Mouse (Mus musculus) midbrain, embryonic 10.5 days (tissue): ENCODE results near the gene Ntn1. TPM values are rescaled to one million over a fixed set of nuclear protein-coding genes. Genes with fewer than 3 reads are reported as not detected.

ENCODE experiments used
- DNase-seq: peaks from one replicate; pipeline ENCODE4 v3.0.0-alpha.2; 2017; ENCODE audit warnings: low spot score
- H3K27ac ChIP-seq: fragments of 300-500 bp; sonication (generic); replicated peaks from 2 replicates; pipeline ENCODE4 v1.5.1; 2016; ENCODE audit warnings: mild to moderate bottlenecking
- H3K27me3 ChIP-seq: fragments of 300-500 bp; sonication (generic); 2 replicates; pipeline ENCODE4 v1.6.1; 2016; ENCODE audit warnings: low read depth, mild to moderate bottlenecking; ENCODE audit not compliant: poor library complexity, severe bottlenecking
- H3K36me3 ChIP-seq: fragments of 300-500 bp; sonication (generic); 2 replicates; pipeline ENCODE4 v1.6.1; 2016; ENCODE audit warnings: mild to moderate bottlenecking, moderate library complexity
- H3K4me1 ChIP-seq: fragments of 300-500 bp; sonication (generic); 2 replicates; pipeline ENCODE4 v1.6.1; 2016
- H3K4me3 ChIP-seq: fragments of 300-500 bp; sonication (generic); 2 replicates; pipeline ENCODE4 v1.5.1; 2016; ENCODE audit warnings: mild to moderate bottlenecking, moderate library complexity
- H3K9me3 ChIP-seq: fragments of 300-500 bp; sonication (generic); replicated peaks from 2 replicates; pipeline ENCODE4 v1.6.1; 2016; ENCODE audit warnings: mild to moderate bottlenecking
- WGBS: fragments of 180-500 bp; shearing (Covaris S2); methylation state at CpG from one replicate; pipeline ENCODE4 v1.1.7; 2016; 5-methylcytosine and 5-hydroxymethylcytosine counted together
- polyA plus RNA-seq: library from polyadenylated mRNA; unstranded; fragments of >200 nt; fragmentation: Nextera tagmentation; extraction: Ambion mirVana; gene quantifications from 2 replicates; pipeline ENCODE4 v1.2.1, GENCODE M21; 2016

Ntn1 gene
- polyA plus RNA-seq, 1 experiment from 2014 or later, result 25.6 TPM

DNA sequence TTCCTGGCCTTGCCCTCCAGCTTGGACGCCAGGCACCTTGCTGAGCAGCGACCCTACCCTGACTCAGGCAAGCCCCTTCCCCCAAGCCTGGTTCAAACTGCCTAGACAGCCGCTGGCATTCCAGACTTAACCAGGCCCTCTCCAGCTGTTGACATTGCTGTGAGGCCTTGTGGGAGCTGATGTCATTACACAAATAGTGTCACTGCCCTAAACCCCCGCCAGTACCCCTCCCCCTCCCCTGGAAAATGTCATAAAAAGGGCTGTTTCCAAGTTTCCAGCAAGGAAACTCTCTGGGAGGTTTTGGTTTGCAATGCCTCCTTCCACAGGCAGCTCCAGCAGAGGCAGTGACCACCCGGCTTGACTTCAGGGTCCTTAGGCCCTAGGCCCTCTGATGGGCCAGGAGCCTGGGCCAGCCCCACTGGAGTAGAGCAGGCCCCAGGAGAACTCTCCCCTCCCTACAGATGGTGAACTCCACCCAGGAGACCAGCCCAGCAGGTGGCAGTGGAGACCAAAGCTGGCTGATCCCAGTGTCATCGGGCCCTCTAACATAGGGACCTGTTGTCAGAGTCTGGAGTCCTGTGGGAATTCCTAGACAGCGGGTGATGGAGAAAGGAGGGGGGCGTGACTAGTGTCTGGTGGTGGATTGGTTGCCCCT lies 188.6 kb downstream of the Ntn1 start:
- Histone ChIP-seq H3K36me3 (peaks cover 61% of the 10 kb centered on the region), H3K9me3 (no peaks in the 10 kb centered on the region), H3K4me1 (peaks cover 70% of the 10 kb centered on the region), H3K27ac (peak overlapping the region; percentile 89), H3K4me3 (no peak overlapping the region), H3K27me3 (0 out of 2 replicates have a peak, but pooled peaks cover 14% of the 10 kb centered on the region)
- WGBS, result 64% methylated on average over 8 of the region's 8 CpGs
- peak; percentile 48 for DNase-seq

DNA sequence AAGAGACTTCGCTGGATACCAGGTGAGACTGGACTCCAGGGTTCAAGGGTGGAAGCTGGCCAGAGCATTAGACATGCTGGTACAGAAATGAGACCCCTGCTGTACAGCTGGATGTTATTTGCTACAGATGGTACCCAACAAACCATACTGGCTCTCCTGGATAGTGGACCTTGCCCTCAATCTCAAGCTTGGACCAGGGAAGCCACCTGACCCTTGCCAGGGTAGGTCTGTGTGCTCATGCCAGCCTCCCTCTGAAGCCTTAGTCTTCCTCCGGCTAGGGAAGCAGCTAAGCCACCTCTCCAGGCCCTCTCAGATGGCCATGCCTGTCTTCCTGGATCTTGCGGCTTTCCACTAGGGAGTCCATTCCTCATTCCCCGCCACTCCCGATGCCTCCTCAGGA lies 189.9 kb downstream of the Ntn1 start:
- 94% methylated on average over 5 of the region's 5 CpGs for WGBS
- H3K27ac ChIP-seq, result peak overlapping the region; percentile 89
- no peak overlapping the region for H3K4me3 ChIP-seq
- H3K27me3 ChIP-seq, result 0 out of 2 replicates have a peak, but pooled peaks cover 11% of the 10 kb centered on the region
- peaks cover 70% of the 10 kb centered on the region for H3K36me3 ChIP-seq
- H3K9me3 ChIP-seq, result no peaks in the 10 kb centered on the region
- H3K4me1 ChIP-seq, result peaks cover 60% of the 10 kb centered on the region
- no peak for DNase-seq

DNA sequence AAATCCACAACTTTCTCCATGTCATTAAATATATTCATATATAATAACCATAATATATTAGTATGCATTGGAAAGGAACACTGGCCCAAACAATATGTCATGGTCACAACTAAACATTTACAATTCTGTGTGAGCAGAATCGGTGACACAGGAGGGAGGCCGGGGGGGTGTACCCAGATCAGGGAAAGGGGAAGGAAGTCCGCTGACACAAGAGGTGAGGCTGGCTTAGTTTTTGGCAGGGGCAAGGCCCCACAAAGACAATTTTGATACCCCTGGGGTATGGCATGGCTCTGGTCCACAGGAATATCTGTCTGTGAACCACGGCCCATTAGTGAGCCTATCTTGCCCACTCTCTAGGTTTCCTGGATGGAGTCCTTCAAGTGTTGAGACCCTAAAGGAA lies 191.1 kb downstream of the Ntn1 start:
- WGBS, result 96% methylated on average over 4 of the region's 4 CpGs
- H3K4me3 ChIP-seq, result no peak overlapping the region
- H3K27me3 ChIP-seq, result 0 out of 2 replicates have a peak, but pooled peaks cover 16% of the 10 kb centered on the region
- peaks cover 82% of the 10 kb centered on the region for H3K36me3 ChIP-seq
- DNase-seq, result no peak
- no peak overlapping the region for H3K27ac ChIP-seq
- H3K4me1 ChIP-seq, result peaks cover 58% of the 10 kb centered on the region
- H3K9me3 ChIP-seq, result no peaks in the 10 kb centered on the region

DNA sequence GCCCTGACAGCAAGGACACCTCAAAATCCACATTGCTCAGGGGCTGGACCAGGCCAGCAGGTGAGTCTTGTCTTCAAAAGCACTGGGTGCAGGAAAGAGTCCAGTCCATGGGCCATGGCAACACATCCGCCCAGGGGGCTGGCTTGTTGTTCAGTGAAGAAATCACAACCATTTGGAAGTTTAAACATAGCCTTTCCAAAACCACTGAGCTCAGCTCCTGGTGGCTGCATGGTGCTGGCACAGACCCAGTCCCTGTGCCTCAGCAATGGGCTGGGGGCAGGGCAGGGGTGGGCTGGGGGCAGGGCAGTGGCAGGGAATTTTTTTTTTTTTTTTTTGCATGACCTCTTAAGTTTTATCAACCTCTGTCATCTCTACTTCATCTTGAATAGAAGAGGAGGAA lies 192.0 kb downstream of the Ntn1 start:
- WGBS, result 88% methylated on average over 1 of the region's 1 CpGs
- peak overlapping the region; percentile 30; the same call in 1 of the 2 replicates for H3K27ac ChIP-seq
- H3K4me1 ChIP-seq, result peaks cover 57% of the 10 kb centered on the region
- peaks cover 10% of the 10 kb centered on the region; the same call in 1 of the 2 replicates for H3K27me3 ChIP-seq
- peaks cover 78% of the 10 kb centered on the region for H3K36me3 ChIP-seq
- H3K9me3 ChIP-seq, result no peaks in the 10 kb centered on the region
- H3K4me3 ChIP-seq, result no peak overlapping the region
- no peak for DNase-seq

DNA sequence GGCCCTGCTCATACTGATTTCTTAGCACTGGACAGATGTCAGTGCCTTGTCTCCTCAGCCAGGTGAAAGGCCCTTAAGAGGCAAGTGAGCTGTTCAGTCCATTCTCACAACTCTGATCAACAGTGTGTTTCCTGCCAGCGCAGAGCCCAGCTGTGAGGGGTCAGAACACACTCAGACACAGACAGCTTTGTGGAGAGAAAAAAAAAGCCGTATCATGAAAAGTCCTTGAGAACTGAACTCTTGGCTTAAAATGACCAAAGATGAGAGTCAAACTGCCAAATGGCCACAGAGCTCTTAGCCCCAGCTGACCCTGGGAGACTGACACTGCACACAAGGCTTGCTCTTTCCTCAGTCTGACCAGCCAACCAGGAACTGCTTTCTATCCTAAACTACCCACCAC lies 192.6 kb downstream of the Ntn1 start:
- Histone ChIP-seq H3K27me3 (peaks cover 5% of the 10 kb centered on the region; the same call in 1 of the 2 replicates), H3K4me1 (peaks cover 57% of the 10 kb centered on the region), H3K36me3 (peaks cover 73% of the 10 kb centered on the region), H3K4me3 (no peak overlapping the region), H3K27ac (no peak overlapping the region), H3K9me3 (no peaks in the 10 kb centered on the region)
- DNase-seq, result no peak
- WGBS, result 86% methylated on average over 2 of the region's 2 CpGs

DNA sequence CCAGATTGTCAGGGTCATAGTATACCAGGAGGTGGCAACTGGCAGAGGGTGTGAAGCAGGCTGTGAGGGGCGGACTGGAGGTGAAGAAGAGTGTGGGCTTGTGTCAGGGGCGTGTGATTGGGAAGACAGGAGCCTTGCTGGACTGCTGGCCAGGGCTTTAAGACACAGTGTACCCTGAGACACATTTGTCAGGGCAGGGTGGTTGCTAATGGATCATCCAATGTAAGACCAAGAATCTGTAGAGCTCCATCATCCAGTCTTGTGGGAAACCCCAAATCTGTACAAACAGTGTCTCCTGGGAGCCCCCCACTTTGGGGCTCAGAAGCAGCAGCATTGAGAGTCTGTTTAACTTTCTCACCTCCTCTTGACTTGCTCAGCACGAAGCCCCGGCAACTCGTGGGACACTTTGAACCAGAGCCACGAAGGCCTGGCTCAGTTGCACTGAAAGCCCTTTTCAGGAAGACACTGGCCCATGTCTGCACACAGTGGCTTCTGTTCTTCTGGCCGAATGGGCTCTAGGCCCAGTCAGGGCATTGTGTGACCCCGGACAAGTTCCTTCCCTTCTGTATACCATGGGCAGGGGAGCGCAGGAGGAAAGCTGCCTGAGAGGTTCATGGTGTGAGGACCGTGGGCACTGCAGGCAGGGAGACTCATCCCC lies 194.9 kb downstream of the Ntn1 start:
- Histone ChIP-seq H3K27me3 (peaks cover 13% of the 10 kb centered on the region), H3K36me3 (peaks cover 52% of the 10 kb centered on the region), H3K27ac (peak overlapping the region; percentile 64), H3K4me3 (no peak overlapping the region), H3K9me3 (no peaks in the 10 kb centered on the region), H3K4me1 (peaks cover 49% of the 10 kb centered on the region)
- 89% methylated on average over 10 of the region's 10 CpGs for WGBS
- no peak for DNase-seq

DNA sequence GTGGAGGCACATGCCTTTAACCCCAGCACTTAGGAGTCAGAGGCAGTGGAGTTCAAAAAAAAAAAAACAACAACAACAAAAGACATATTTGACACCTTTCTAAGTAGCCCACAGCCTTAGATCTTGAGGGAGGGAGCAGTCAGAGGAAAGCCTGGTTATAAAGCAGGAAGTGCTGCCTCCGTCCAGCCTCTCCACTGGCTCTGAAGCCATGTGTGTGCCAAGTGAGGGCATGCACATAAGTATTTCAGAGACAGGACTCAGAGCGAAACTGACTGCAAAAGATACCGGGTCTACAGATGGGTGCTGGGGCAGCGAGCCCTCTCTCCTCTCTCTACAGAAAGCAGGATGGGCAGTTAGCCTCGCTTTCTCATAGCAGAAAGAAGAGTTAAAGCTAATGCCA lies 196.2 kb downstream of the Ntn1 start:
- Histone ChIP-seq H3K27me3 (peaks cover 13% of the 10 kb centered on the region), H3K4me1 (peaks cover 57% of the 10 kb centered on the region), H3K9me3 (no peaks in the 10 kb centered on the region), H3K27ac (peak overlapping the region; percentile 64; the same call in 1 of the 2 replicates), H3K36me3 (peaks cover 40% of the 10 kb centered on the region), H3K4me3 (no peak overlapping the region)
- WGBS, result 89% methylated on average over 5 of the region's 5 CpGs
- no peak for DNase-seq

DNA sequence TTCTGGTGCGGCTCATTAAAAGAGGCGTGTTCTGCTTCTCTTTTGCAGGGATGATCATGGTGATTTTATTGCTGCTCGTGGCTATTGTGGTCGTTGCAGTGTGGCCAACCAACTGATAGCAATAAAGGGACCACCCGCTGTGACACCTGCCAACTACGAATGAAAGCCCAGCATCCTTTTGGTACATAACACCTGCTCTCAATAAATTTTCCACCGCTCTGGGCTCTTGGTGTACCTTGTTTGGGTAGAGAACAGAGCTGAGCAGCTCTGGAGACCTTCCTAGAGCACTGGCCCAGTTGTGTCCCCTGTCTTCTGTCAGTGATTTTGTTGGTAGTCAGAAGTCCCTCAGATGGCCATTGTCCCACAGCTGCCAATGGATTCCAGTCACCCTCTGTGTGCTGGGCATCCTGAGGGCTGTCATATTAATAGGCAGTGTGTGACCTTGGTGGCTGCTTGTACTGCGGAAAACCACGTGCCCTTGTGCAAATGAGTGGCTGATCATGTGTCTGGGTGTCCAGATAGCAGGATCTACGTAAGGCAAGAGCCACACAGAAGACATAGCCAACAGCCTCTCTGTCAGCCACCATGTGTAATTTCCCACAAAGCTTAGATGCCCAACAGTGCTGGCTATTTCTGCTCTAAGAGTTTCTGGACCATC lies 196.8 kb downstream of the Ntn1 start:
- 87% methylated on average over 10 of the region's 10 CpGs for WGBS

DNA sequence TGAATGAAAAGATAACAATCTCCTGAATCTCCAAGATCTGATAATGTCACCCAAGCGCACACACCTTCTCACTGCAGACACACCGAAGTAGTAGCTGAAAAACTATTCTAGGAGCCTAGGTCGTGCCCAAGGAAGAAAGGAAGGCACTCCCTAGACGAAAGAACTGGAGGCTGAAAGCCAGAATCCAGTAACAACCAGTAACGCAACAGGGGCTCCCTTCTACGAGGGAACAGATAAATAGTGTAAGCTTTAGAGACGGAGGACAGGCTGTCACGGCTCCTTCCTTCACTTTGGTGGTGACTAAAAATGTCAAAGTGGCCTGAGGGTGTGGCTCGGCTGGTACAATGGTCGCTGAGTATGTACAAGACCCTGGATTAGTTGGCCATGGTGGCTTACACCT lies 198.1 kb downstream of the Ntn1 start:
- peaks cover 13% of the 10 kb centered on the region for H3K27me3 ChIP-seq
- H3K4me3 ChIP-seq, result no peak overlapping the region
- no peak for DNase-seq
- H3K9me3 ChIP-seq, result no peaks in the 10 kb centered on the region
- peaks cover 61% of the 10 kb centered on the region for H3K4me1 ChIP-seq
- 44% methylated on average over 10 of the region's 10 CpGs for WGBS
- H3K27ac ChIP-seq, result peak overlapping the region; percentile 61; the same call in 1 of the 2 replicates
- H3K36me3 ChIP-seq, result peaks cover 27% of the 10 kb centered on the region

More for the DNA sequence above, 196.8 kb downstream of the Ntn1 start:
- H3K36me3 ChIP-seq, result peaks cover 38% of the 10 kb centered on the region
- peaks cover 64% of the 10 kb centered on the region for H3K4me1 ChIP-seq
- no peaks in the 10 kb centered on the region for H3K9me3 ChIP-seq
- peak overlapping the region; percentile 28; the same call in 1 of the 2 replicates for H3K27ac ChIP-seq
- no peak for DNase-seq
- H3K4me3 ChIP-seq, result no peak overlapping the region
- H3K27me3 ChIP-seq, result peaks cover 13% of the 10 kb centered on the region

DNA sequence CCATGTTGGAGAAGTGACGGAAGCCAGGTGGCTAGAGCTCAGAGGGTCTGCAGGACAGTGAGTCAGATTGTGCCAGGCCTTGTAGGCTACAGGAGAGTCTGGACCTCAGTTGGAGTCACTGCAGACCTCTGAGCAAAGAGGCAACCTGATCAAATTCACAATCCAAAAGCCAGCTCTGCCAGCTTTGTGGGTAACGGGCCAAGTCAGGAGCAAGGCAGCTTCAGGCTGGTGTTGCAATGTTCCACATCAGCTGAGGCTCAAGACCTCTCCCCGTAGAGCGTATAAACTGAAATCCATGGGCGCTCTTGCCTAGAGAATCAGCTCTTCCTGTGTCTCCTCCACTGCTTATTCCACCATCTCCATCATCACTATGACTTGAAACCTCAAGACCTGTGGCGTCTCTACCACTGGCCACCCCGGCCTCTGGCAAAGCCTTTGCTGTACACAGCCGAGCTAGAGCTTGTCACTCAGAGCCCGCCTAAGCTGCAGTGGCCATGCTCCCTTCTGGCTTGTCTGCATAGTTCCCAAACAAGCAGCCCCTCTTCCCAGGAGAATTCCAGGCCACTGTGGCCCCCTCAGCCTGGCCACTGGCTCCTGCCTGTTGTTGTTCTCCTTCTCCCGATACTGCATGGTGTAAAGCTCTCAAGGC lies 198.7 kb downstream of the Ntn1 start:
- DNase-seq, result no peak
- Histone ChIP-seq H3K27me3 (peaks cover 13% of the 10 kb centered on the region), H3K9me3 (no peaks in the 10 kb centered on the region), H3K4me1 (peaks cover 61% of the 10 kb centered on the region), H3K4me3 (no peak overlapping the region), H3K36me3 (peaks cover 21% of the 10 kb centered on the region), H3K27ac (peak overlapping the region; percentile 61)
- WGBS, result 79% methylated on average over 10 of the region's 10 CpGs

DNA sequence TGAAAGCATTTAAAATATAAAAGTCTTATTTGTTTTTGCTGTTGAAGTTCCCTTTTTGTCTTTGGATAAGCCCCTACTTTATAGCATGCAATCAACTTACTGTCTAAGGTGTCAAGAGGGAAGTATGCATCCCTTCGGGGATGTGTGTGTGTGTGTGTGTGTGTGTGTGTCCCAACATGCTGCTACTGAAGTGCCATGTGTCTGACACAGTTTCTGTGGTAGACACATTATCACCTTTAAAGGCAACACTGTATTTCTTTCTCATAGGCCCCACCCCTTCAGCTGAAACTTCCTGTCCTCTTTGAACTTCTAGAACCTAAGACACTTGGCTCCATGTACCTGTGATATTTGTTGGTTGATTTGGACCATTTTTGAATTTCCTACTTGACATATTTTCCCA lies 199.6 kb downstream of the Ntn1 start:
- Histone ChIP-seq H3K4me3 (no peak overlapping the region), H3K27me3 (peaks cover 13% of the 10 kb centered on the region), H3K4me1 (peaks cover 67% of the 10 kb centered on the region), H3K36me3 (peaks cover 17% of the 10 kb centered on the region), H3K9me3 (no peaks in the 10 kb centered on the region), H3K27ac (no peak overlapping the region)
- WGBS, result 85% methylated on average over 1 of the region's 1 CpGs
- no peak for DNase-seq

DNA sequence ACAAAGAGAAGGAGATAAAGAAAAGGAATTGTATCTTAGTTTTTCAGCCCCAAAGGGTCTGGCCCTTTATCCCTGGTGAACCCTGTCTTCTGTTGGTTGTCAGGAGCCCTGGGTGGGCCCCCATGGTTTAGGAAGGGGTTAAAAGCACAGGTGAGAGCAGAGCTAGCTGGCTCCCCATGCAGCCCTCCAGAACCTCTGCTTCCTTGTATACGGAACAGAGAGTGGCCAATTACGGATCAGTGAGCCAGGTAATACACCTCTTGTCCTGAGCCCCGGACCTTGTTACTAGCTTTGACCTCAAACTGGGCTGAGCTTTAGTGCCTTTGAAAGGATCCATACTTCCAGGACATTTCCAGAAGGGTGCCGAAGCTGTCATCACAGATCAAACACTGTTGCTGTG lies 200.1 kb downstream of the Ntn1 start:
- H3K4me1 ChIP-seq, result peaks cover 69% of the 10 kb centered on the region
- 90% methylated on average over 4 of the region's 4 CpGs for WGBS
- peaks cover 13% of the 10 kb centered on the region for H3K27me3 ChIP-seq
- no peak for DNase-seq
- H3K9me3 ChIP-seq, result no peaks in the 10 kb centered on the region
- peaks cover 11% of the 10 kb centered on the region; the same call in 1 of the 2 replicates for H3K36me3 ChIP-seq
- no peak overlapping the region for H3K4me3 ChIP-seq
- no peak overlapping the region for H3K27ac ChIP-seq
